Mouse (Mus musculus): Measurements from ENCODE around the gene Dnajb14.

GRCm38 (mm10) chr3:137932748-137933147 is 65.3 kb downstream of the Dnajb14 start:
- TF ChIP-seq CTCF (IDR thresholded peaks at IDR 0.05; ENCODE audit: control insufficient read depth, insufficient read depth, insufficient read length) (no peak), MYOD1 (IDR thresholded peaks at IDR 0.05; ENCODE audit: control insufficient read depth, insufficient read length, low read depth) (no peak), CEBPB (IDR thresholded peaks at IDR 0.05; ENCODE audit: low read depth) (no peak)

Measured in C2C12 (cell line).